Mouse (Mus musculus) c-Kit-negative CD71-positive TER-119-positive erythroid progenitor cells, embryonic 14.5 days (primary cell): ENCODE data around the gene Rab4a.

ENCODE experiments used
- DNase-seq: peaks from one replicate; pipeline ENCODE4 v3.0.0-alpha.2; 2013; ENCODE audit warnings: low read depth, low spot score

The Rab4a gene

DNA sequence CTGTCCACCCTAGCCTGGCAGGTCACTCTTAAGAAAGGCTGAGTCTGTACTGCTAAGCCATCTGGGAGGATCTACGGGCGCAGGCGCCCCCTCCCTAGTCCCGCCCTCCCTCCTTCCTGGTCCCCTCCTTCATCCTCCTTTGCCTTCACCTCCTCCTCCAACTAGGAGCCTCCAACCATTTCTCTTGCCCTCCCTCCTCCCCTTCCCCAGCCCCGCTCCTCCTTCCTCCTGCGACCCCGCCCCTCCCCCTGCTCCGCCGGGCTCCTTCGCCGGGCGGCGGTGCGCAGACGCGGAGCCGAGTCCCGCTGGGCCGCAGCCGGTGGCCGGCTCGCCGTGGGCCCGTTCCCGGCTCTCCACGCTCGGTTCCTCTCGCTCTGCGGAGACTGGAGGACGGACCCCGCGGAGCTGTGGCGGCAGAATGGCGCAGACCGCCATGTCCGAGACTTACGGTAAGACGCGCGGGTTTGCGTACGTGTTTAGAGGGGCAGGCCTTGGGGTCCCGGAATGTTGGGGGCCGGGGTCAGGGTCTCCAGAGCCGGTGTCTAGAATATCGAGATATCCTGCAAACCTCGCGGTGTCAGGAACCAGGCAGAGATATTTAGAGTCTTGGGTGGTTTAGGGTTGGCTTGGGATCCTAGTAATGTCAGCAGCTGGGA lies at the start of gene Rab4a:
TSS of gene Rab4a (plus strand) at position 268 of the 656 bp plus-strand sequence.
- DNase-seq = no peak

- no peak for DNase-seq
These were observed 48.9 kb upstream of the Rab4a start for GRCm38 (mm10) chr8:123756901-123757300.

DNA sequence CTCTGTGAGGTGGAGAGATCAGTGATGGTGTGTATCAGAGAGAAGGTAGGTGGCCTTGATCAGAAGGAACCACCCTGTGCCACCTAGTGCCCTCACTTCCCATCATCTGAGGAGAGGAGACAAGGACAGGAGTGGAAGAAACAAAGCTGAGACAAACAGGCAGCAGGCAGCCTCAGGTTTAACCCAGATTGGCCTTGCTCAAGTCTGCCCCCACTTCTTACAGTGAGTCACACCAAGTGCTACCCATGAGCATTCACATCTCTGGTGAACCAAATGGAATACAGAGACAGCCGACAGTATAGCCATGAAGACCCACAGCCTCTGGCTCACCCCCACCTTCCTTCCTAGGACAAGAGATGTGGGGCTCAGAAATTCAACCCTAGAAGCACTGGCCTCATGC lies 46.9 kb upstream of the Rab4a start:
- DNase-seq = no peak

GRCm38 (mm10) chr8:123759933-123760332 lies 45.9 kb upstream of the Rab4a start:
- DNase-seq = no peak

GRCm38 (mm10) chr8:123760579-123760978 lies 45.2 kb upstream of the Rab4a start:
- no peak for DNase-seq

GRCm38 (mm10) chr8:123761266-123761882 lies 44.4 kb upstream of the Rab4a start:
- no peak for DNase-seq

DNA sequence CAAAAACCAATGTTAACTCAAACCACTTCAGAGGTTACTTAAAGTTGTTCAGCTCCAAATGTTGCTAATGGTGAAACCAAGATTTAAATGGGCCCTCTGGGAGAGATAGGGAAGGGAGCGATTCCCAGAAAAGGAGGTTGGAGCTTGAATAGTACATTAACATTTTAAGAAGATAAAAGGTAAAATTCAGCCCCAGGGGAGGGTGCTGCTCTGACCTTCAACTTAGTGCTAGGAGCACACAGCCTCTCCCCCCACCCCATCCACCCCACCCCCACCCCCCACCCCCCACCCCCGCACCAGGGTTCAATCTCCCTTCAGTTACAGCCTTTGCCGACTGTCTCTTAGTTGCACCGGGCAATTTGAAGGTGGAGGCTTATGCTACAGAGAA lies 43.9 kb upstream of the Rab4a start:
- no peak for DNase-seq

- no peak for DNase-seq
These were observed 42.4 kb upstream of the Rab4a start for GRCm38 (mm10) chr8:123763355-123763754.

GRCm38 (mm10) chr8:123764671-123765070 lies 41.1 kb upstream of the Rab4a start:
- no peak for DNase-seq

- no peak for DNase-seq
These were observed 39.3 kb upstream of the Rab4a start for GRCm38 (mm10) chr8:123766516-123766915.

DNA sequence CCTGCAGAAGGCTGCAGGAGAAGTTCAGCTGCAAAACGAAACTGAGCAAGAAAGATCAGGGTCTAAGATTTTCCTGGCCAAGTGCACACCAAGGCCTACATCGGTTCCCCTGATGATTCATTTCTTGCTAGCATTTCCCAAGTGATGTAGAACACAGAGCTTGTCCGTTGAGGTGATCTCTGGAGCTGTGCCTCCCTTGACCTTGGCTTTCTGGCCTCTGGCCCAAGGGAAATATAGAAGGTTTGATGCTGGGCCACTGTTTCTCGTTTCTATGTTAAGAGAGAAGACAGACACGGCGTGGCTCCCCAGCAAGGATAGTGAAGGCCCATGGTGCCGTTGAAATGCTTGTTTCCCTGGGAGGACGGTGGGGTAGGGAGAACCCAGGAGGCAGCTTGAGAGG lies 37.9 kb upstream of the Rab4a start:
- no peak for DNase-seq

- no peak for DNase-seq
These were observed 37.1 kb upstream of the Rab4a start for GRCm38 (mm10) chr8:123768492-123769356.

DNA sequence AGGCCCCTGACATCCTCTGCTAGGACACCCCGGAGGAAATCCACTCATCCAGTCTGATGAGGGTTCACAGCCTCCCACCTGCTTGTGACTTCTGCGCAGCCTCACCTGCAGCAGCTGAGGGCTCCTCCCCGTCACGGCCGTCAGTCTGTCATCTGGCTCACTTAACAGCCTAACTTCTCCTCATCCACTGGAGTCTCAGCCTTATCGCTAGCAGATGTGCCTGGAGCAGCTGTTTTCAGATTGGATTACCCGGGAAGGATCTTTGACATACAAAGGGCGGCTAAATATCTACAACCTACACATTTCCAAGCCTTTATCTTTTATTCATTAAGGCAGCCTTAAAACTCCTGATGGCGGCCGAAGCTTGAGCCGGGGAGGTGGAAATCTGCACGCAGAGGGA lies 32.3 kb upstream of the Rab4a start:
- DNase-seq = no peak

GRCm38 (mm10) chr8:123774491-123774890 lies 31.3 kb upstream of the Rab4a start:
- no peak for DNase-seq

DNA sequence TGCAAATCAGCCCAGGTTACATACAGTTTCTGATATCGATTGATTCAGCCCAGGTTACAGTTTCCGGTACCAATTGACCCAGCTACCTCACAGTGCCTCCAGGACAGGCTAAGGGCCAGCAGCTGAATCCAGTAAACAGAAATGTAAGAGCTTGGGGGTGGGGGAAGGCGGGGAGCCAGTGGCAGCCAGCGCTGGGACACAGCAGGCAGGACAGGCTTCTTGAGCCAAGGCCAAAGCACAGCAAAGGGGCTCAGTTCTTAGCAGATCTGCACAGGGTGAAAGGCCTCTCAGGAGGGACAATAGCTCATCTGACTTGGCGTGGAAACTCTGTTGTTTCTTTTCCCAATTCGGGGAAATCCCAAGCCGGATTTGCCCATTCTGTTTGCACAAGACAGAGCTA lies 28.5 kb upstream of the Rab4a start:
- DNase-seq = no peak

GRCm38 (mm10) chr8:123780471-123780870 lies 25.3 kb upstream of the Rab4a start:
- DNase-seq = no peak

GRCm38 (mm10) chr8:123781256-123781655 lies 24.5 kb upstream of the Rab4a start:
- no peak for DNase-seq

- no peak for DNase-seq
These were observed 22.1 kb upstream of the Rab4a start for GRCm38 (mm10) chr8:123783525-123784249.

DNA sequence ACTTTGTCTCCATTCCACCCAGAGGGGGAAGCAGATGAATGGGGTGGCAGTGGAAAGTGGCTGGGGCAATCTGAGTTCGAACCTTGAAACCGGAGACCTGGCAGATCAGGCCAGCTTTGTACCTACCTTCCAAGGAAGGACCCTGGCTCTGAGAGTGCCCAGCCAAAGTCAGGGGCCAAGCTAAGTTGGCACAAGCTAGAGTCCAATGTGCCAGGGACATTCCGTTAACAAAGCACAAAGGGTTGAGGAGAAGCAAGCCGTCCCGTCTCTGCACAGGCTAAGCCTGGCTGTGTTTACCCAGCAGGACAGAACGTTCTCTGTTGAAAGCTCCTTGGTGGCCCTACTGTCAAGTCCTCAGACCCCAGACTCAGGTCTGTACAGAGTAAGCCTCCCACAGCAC lies 19.6 kb upstream of the Rab4a start:
- DNase-seq = no peak

DNA sequence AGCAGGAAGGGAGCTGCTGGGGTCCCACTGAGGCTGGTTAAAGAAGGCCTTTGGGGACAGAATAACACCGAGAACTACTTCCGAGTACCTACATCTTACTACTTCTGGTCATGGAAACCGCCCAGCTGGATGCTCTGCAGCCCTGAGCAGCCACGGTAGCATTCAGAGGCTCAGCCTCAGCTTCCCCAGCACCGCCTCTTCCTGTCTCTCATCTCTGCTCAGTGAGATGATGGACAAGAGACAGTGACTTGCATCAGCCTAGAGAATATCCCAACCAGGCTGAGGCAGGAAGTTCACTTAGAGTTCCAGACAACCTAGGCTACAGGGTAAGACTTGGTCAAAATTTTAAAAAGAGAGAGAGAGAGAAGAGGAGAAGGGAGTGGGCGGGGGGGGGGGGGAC lies 19.1 kb upstream of the Rab4a start:
- no peak for DNase-seq

- DNase-seq = no peak
These were observed 18.4 kb upstream of the Rab4a start for GRCm38 (mm10) chr8:123787254-123787897.
